Mouse (Mus musculus): ENCODE data around the gene Larp4. TPM values are rescaled to one million over a fixed set of nuclear protein-coding genes. Genes with fewer than 3 reads are reported as not detected.

Larp4 gene
- polyA plus RNA-seq, 2 experiments = 25.4 to 32.6 TPM

DNA sequence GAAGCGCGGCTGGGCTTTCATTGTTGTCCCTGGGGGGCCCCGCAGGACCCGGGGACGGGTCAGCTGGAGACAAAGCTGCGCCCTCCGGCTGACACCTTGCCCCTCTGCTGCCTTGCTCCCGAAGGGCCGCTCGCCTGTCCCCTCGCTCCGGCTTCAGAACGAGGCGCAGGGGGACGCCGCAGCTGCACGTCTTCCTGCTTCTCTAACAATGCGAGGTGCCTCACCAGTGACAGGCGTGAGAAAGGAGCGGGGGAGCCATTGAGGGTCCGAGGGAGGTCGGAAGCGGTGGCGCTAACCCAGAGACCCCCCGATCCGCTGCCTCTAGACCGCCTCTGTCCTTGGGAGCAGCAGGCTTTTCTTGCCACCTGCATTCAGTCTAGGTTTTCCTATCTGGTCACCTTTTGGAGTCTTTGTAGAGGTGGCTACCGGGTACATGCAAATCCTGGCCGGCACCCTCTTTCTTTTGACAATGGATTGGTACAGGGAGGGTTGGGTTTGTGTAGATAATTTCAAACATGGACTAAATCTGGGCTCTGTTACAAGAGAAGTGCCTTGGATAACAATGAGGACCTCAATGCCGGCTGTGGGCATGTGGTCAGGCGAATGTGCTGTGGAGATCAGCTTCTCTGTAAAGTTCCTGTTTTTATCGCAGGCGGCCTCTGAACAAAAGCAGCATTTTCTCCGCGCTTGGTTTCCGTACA is 69.3 kb downstream of the Larp4 start:
- H3K27me3 ChIP-seq (ENCODE audit: control insufficient read depth, insufficient read depth, low read length) = no peaks in the 10 kb centered on the region
- peak overlapping the region; percentile 86 for H3K4me2 ChIP-seq (replicated peaks; ENCODE audit: low read depth, low read length, severe bottlenecking)
- peak overlapping the region; percentile 88 for H3K4me3 ChIP-seq (replicated peaks; ENCODE audit: low read length)
- peak overlapping the region; percentile 95 for H3K27ac ChIP-seq (replicated peaks; ENCODE audit: low read depth, low read length)
- 0 out of 2 replicates have a peak, but pooled peaks have one; percentile 35 for TF ChIP-seq POLR2A (IDR thresholded peaks at IDR 0.05; ENCODE audit: borderline replicate concordance, extremely low read depth, insufficient read depth, insufficient read length)
- no peak for DNase-seq (ENCODE audit: low spot score)
- 2% methylated on average over 31 of the region's 36 CpGs for WGBS
- H3K9me3 ChIP-seq (ENCODE audit: control insufficient read depth, low read length) = no peaks in the 10 kb centered on the region
- H3K9ac ChIP-seq (ENCODE audit: low read depth, low read length, severe bottlenecking) = peak overlapping the region; percentile 98
- peaks cover 16% of the 10 kb centered on the region; the same call in 1 of the 2 replicates for H3K4me1 ChIP-seq (ENCODE audit: control insufficient read depth, insufficient read depth, low read length)
- H3K36me3 ChIP-seq (ENCODE audit: control insufficient read depth, insufficient read depth, low read length) = no peaks in the 10 kb centered on the region
- ATAC-seq (ENCODE audit: low FRiP score, low read depth) = peak; percentile 58

DNA sequence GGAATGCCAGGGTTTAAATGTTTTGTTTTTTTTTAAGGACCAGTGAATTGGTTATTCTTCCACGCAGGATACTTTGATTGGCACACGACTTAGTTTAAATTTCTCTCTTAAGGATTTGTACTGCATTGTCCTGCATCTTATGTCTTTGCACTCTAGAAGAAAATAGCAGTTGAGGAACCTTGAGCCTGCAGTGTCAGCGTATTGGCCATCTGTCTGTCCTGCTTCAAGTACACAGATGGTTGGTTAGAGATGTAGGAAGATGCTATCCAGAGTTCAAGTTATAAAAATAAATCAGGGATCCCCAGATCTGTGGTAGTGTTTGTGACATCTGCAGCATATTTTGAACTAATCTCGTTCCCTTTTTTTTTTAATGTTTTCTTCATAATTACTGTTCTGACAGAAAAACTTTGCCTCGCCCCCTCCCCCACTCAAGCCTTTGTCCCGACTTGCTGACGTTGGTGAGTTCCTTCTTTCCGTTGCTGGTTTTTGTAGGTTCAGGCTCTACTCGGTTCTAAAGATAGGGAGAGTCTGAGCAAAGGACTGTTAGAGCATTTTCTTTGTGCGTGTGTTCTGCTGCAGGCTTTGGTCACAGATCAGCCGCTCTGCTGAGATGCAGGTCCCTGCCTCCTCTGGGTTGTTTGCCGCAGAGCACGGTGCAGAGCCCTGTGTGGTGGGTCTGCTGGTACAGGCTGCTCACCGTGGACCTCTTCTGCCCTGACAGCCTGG is 70.8 kb downstream of the Larp4 start:
- H3K4me1 ChIP-seq (ENCODE audit: control insufficient read depth, insufficient read depth, low read length) = peaks cover 19% of the 10 kb centered on the region; the same call in 1 of the 2 replicates
- 38% methylated on average over 14 of the region's 14 CpGs for WGBS
- ATAC-seq (ENCODE audit: low FRiP score, low read depth) = no peak
- H3K9me3 ChIP-seq (ENCODE audit: control insufficient read depth, low read length) = no peaks in the 10 kb centered on the region
- no peak overlapping the region for H3K27ac ChIP-seq (replicated peaks; ENCODE audit: low read depth, low read length)
- TF ChIP-seq POLR2A (IDR thresholded peaks at IDR 0.05; ENCODE audit: borderline replicate concordance, extremely low read depth, insufficient read depth, insufficient read length) = no peak
- H3K9ac ChIP-seq (ENCODE audit: low read depth, low read length, severe bottlenecking) = no peak overlapping the region
- peak overlapping the region; percentile 86; the same call in 1 of the 2 replicates for H3K4me2 ChIP-seq (replicated peaks; ENCODE audit: low read depth, low read length, severe bottlenecking)
- no peaks in the 10 kb centered on the region for H3K36me3 ChIP-seq (ENCODE audit: control insufficient read depth, insufficient read depth, low read length)
- H3K27me3 ChIP-seq (ENCODE audit: control insufficient read depth, insufficient read depth, low read length) = no peaks in the 10 kb centered on the region
- DNase-seq (ENCODE audit: low spot score) = no peak
- no peak overlapping the region for H3K4me3 ChIP-seq (replicated peaks; ENCODE audit: low read length)

DNA sequence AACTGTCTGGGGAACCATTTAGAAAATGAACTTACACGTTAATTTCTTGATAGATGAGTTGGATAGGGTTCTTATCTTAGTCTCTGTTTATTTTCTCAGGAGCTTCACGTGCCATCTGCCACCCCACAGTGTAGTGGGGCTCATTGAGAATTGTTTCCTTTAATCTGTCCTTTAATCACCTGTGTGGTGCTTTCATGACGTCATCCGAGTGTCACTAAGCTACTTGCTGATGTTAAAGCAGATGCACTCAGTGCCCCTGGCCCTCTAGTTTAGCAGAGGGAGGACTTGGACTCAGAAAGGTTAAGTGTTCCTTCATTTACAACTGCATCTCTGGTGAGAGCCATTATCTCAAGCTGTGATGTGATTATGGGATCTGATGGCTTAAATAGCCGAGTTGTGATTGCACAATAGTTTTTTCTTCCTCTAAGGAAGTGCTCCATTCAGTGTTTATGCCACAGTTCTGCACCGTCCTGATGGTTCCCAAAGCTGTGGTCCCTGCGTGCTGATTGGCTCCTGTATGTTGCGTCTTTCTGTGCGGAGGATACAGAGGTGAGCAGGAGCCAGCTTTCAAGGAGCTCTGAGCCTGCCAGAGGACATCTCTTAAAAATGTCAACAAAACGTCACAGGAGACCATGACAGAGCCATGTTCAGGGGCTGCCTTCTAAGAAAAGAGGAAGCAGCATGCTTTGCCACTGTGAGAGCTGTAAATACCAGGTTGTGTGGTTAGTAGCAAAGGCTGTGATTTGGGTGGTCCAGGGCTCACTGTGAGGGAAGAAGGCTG is 71.6 kb downstream of the Larp4 start:
- WGBS = 51% methylated on average over 10 of the region's 10 CpGs
- no peak overlapping the region for H3K9ac ChIP-seq (ENCODE audit: low read depth, low read length, severe bottlenecking)
- H3K4me3 ChIP-seq (replicated peaks; ENCODE audit: low read length) = no peak overlapping the region
- DNase-seq (ENCODE audit: low spot score) = no peak
- H3K27ac ChIP-seq (replicated peaks; ENCODE audit: low read depth, low read length) = no peak overlapping the region
- H3K27me3 ChIP-seq (ENCODE audit: control insufficient read depth, insufficient read depth, low read length) = no peaks in the 10 kb centered on the region
- peaks cover 21% of the 10 kb centered on the region; the same call in 1 of the 2 replicates for H3K4me1 ChIP-seq (ENCODE audit: control insufficient read depth, insufficient read depth, low read length)
- ATAC-seq (ENCODE audit: low FRiP score, low read depth) = no peak
- peak overlapping the region; percentile 15 for H3K4me2 ChIP-seq (replicated peaks; ENCODE audit: low read depth, low read length, severe bottlenecking)
- 0 out of 2 replicates have a peak, but pooled peaks cover under 1% of the 10 kb centered on the region for H3K36me3 ChIP-seq (ENCODE audit: control insufficient read depth, insufficient read depth, low read length)
- no peak for TF ChIP-seq POLR2A (IDR thresholded peaks at IDR 0.05; ENCODE audit: borderline replicate concordance, extremely low read depth, insufficient read depth, insufficient read length)
- no peaks in the 10 kb centered on the region for H3K9me3 ChIP-seq (ENCODE audit: control insufficient read depth, low read length)

DNA sequence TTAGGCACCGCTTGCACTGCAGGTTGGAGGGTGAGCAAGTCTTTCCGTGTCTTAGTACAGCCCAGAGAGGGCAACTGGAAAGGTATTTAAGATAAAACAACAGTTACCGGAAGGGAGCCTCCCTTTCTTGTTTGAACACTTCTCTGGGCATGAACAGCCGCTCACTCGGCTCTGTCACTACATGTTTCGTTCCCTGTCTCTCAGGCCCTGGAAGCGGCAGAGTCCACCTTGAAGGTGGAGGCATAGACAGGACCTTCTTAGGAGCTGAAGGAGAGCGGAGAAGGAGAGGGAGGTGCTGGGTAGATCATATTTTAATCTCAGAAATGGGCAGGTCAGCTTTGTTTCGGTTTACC is 72.2 kb downstream of the Larp4 start:
- Histone ChIP-seq H3K9me3 (ENCODE audit: control insufficient read depth, low read length) (no peaks in the 10 kb centered on the region), H3K27ac (replicated peaks; ENCODE audit: low read depth, low read length) (no peak overlapping the region), H3K4me2 (replicated peaks; ENCODE audit: low read depth, low read length, severe bottlenecking) (no peak overlapping the region; the same call in 1 of the 2 replicates), H3K4me3 (replicated peaks; ENCODE audit: low read length) (no peak overlapping the region), H3K9ac (ENCODE audit: low read depth, low read length, severe bottlenecking) (no peak overlapping the region), H3K4me1 (ENCODE audit: control insufficient read depth, insufficient read depth, low read length) (peaks cover 21% of the 10 kb centered on the region; the same call in 1 of the 2 replicates), H3K36me3 (ENCODE audit: control insufficient read depth, insufficient read depth, low read length) (peaks cover 7% of the 10 kb centered on the region), H3K27me3 (ENCODE audit: control insufficient read depth, insufficient read depth, low read length) (no peaks in the 10 kb centered on the region)
- ATAC-seq (ENCODE audit: low FRiP score, low read depth) = no peak
- DNase-seq (ENCODE audit: low spot score) = no peak
- TF ChIP-seq POLR2A (IDR thresholded peaks at IDR 0.05; ENCODE audit: borderline replicate concordance, extremely low read depth, insufficient read depth, insufficient read length) = no peak
- WGBS = 75% methylated on average over 9 of the region's 9 CpGs

DNA sequence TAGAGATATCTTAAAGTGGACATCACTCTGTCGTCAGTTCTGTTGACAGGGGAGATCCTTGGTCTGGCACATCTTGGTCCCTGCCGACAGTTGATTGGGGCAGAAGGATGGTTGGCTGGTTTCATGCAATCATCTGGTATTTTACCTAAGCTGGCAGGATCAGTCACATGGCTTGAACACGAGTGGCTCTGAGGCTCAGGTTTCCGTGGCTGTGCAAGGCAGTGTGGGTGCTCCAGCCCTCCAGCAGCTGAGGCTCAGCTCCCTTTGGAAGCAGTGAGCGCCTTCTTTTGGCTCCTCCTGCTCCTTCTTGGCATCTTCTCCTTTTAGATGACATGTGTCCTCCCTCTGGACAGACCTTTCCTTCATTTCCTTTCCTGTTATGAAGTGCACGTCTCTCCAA is 75.7 kb downstream of the Larp4 start:
- H3K9ac ChIP-seq (ENCODE audit: low read depth, low read length, severe bottlenecking) = no peak overlapping the region
- H3K4me1 ChIP-seq (ENCODE audit: control insufficient read depth, insufficient read depth, low read length) = peaks cover 15% of the 10 kb centered on the region; the same call in 1 of the 2 replicates
- TF ChIP-seq POLR2A (IDR thresholded peaks at IDR 0.05; ENCODE audit: borderline replicate concordance, extremely low read depth, insufficient read depth, insufficient read length) = no peak
- H3K27me3 ChIP-seq (ENCODE audit: control insufficient read depth, insufficient read depth, low read length) = no peaks in the 10 kb centered on the region
- 54% methylated on average over 6 of the region's 6 CpGs for WGBS
- peaks cover 15% of the 10 kb centered on the region for H3K36me3 ChIP-seq (ENCODE audit: control insufficient read depth, insufficient read depth, low read length)
- DNase-seq (ENCODE audit: low spot score) (no peak), ATAC-seq (ENCODE audit: low FRiP score, low read depth) (no peak)
- no peaks in the 10 kb centered on the region for H3K9me3 ChIP-seq (ENCODE audit: control insufficient read depth, low read length)
- no peak overlapping the region for H3K27ac ChIP-seq (replicated peaks; ENCODE audit: low read depth, low read length)
- H3K4me3 ChIP-seq (replicated peaks; ENCODE audit: low read length) = no peak overlapping the region
- no peak overlapping the region for H3K4me2 ChIP-seq (replicated peaks; ENCODE audit: low read depth, low read length, severe bottlenecking)

Data from limb, embryonic 14.5 days (tissue).